Mouse (Mus musculus) T-helper 17 cell (primary cell): ENCODE results near the gene Tln2.

Experiments
- in situ Hi-C, 2 experiments: fragments of 300-600 bp; cut with MboI, MseI; formaldehyde crosslinking; loops; 1 replicate in 1 of 2; 2 replicates in 1 of 2; pipeline ENCODE4 v1.15.1; 2025; ENCODE audit warnings: high pct_unique_total_duplicates in 2 of 2

Tln2 gene

GRCm38 (mm10) chr9:67546650-67547049, 12.9 kb downstream of the Tln2 start:
- in situ Hi-C loops, result no loop called here

DNA sequence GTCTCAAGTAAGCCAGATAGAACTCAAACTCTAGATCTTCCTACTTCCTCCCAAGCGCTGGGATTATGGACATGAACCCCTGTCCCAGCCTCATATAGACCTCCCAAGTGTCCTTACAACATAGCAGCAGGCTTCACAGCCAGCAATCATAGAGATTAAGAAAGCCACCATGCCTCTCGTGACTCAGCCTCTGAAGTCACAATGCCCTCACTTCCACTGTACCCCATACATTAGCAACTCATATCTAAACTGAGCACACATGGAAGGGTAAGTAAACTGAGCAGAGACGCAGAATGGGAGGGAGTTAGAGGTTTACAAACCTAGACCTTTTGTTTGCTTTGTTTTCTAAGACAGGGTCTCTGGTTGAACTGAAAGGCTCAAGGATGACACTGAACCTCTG, 13.7 kb downstream of the Tln2 start:
- in situ Hi-C loops, result no loop called here

- in situ Hi-C loops, result no loop called here
Measured at GRCm38 (mm10) chr9:67544783-67545182, 14.7 kb downstream of the Tln2 start.

- in situ Hi-C loops, result no loop called here
Measured at GRCm38 (mm10) chr9:67541948-67542347, 17.6 kb downstream of the Tln2 start.

GRCm38 (mm10) chr9:67539776-67540706, 19.5 kb downstream of the Tln2 start:
- in situ Hi-C loops, result no loop called here

DNA sequence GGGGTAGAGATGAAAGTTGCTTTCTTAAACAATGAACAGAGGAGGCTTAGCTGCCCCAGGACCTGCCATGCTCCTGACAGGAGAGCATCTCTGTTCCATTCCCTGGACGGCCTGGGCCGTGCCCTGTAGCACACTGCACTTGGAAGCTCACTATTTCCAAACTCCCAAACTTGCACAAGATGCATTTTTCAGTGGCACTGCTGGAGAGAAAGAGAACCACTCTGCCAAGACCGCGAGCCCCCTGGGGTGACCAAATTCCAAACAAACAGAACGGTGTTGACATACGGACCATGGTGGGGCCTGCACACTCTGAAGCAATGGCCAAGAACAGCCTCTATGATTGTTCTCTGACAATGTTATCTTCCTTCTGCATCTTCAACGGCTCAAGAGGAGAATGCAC, 25.1 kb downstream of the Tln2 start:
- in situ Hi-C loops, result no loop called here

DNA sequence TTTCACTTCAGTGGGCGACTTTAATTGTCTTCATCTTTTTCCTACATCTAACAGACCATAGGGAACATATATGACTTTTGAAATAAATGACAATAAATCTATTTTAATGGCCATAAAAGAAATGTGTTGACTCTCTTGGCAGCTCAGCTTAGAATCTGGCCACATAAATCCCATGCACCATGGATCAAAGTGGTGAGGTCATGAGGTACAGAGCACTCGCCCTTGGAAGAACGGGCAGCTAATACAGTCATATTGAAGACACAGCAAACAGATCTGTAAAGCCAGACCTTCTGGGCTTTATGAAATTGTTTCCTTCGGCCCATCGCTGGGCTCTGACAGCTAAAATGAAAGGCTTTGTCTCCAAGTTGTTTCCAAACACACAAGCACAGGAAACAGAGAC, 26.2 kb downstream of the Tln2 start:
- in situ Hi-C loops, result no loop called here

- in situ Hi-C loops, result no loop called here
Measured at GRCm38 (mm10) chr9:67532631-67533030, 26.9 kb downstream of the Tln2 start.

DNA sequence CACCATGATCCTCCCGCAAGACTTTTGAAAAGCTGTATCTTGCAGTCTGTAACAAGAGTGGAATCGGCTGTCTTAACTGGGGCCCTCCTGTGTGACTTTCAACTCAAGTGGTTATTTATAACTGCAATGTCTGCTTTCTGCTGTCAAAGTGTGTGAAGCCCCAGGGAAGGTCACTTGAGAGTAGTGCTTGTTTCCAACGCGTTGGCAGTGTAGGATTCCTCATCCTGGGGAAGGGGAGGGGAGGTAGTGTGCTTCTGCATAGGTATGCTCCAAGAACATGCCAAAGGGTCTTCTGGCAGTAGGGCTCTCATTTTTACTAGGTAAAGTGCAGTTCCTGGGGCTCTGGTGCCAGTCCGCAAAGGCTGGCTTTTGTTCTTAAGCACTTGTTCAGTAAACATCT, 29.9 kb downstream of the Tln2 start:
- in situ Hi-C loops, result no loop called here

- in situ Hi-C loops, result no loop called here
Measured at GRCm38 (mm10) chr9:67527726-67528125, 31.8 kb downstream of the Tln2 start.

GRCm38 (mm10) chr9:67521736-67522135, 37.8 kb downstream of the Tln2 start:
- in situ Hi-C loops, result no loop called here

DNA sequence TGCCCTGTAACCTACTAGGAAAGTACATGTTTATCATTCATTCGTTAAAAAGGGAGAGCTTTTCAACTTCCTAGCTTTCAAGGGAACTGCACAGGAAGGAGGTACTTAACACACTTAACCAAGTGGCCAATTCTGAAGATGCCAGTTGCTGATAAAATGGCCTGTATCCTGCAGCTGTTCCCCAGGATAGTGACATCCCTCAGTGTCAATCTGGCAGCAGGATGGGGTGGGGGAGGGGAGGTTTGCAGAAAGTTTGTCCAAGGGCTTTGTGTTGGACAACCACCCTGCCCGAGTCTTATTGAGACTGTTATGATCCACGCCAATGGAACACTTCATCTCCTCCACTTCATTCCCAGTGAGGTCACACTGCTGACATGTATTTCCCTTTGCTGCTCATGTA, 50.0 kb downstream of the Tln2 start:
- in situ Hi-C loops, result no loop called here

GRCm38 (mm10) chr9:67504669-67505260, 54.7 kb downstream of the Tln2 start:
- in situ Hi-C loops, result no loop called here

DNA sequence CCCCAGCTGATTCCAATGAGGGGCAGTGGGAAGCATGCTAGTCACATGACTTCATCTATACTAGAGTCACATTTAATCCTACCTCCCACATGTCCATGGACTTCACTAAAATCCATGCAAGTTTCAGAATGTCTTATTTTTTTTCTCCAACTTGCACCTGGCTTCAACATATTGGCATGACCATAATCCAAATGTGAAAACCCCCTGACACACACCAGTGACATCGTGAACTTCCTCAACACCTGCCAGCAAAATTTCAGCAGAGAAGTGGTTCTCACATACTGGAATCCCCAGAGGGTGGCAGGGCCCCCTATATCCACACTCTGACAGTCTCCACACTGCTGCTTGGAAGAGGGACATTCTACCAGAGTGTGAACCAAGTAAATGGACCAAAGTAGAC, 57.7 kb downstream of the Tln2 start:
- in situ Hi-C loops, result no loop called here

DNA sequence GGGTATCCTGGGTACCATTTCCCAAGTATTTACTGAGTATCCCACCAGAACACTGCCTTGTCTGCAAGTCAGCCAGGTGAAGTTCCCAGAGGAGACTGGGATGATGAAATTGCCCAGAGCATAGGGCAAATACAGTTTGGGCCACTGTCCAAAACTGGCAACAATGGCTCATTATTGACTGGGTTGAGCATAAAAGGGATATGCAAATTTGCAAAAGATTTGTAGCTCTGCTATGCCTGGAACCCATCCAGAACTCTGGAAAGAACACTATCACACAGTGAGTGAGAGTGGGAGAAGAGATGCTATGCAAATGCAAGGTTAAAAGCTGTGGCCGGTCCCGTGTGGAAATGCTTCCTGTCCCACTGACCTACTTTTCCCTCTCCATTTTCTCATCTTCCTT, 63.1 kb downstream of the Tln2 start:
- in situ Hi-C loops, result loop anchor here in 1 of 2 experiments (5.0 kb wide), 1 partner anchor 374 kb away; no protein-coding TSS in a partner anchor

GRCm38 (mm10) chr9:67495350-67495749, 64.2 kb downstream of the Tln2 start:
- in situ Hi-C loops, result loop anchor here in 1 of 2 experiments (5.0 kb wide), 1 partner anchor 373 kb away; no protein-coding TSS in a partner anchor

DNA sequence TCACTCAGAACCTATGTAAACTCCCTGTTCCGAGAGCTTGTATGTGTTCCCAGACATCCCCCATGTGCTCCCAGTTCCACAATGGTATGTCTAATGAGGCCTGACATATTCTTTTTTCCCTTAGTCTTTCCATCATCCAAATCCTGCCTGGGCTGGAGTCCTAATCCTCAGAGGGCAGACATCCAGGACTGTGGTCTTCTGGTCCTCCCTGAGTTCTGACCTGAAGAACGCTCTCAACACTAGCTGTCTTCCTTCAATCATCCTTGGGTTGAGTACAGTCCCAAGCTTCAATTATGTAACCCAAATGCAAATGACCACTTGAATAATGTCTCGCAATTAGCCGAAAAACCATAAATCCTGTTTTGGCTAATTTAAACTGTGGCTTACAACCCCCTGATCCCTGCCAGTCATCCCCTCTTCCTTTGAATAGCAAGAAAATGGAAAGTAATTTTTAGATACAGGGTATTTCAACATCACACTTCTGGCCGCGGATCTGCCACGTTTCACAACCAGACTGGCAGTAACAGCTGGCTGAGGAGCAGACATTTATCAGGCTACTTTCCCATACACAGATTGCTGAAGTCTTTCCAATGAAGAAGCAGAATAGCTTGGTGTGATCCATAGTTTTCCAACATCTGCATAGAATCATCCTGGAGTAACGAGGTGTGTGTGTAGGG, 65.5 kb downstream of the Tln2 start:
- in situ Hi-C loops, result no loop called here

DNA sequence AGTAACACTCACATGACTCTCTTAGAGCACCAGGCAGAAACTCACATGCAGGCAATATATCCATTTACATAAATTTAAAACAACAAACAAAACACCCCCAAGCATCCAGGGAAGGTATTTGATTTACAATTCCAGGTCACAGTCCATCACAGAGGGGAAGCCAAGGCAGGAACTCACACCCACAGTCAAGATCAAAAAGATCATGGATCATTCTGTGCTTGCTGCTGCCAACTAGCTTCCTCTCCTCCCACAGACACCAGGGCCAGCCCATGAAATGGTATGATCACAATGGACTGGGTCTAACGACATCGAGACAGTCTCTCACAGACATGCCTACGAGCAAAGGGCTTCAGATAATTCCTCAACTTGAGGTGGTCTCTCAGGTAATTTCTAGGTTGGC, 70.1 kb downstream of the Tln2 start:
- in situ Hi-C loops, result no loop called here

DNA sequence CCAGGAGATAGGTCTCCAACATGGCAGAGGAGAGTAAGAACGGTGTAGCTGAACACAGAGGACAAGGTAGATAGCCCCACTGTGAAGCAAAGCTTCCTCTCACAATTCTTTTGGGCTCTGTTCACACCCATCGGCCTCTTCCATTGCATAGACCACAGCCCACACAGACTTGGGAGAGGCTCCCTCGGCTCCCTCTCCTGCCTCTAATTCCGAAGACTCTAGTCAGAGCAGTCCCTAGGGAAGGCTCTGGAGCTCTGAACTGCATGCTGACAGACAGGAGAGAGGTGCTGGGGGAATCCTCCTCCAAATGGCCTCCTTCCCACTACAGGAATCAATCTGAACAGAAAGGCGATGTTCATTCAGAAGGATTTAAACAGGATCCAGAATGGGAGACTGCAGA, 72.9 kb downstream of the Tln2 start:
- in situ Hi-C loops, result no loop called here

DNA sequence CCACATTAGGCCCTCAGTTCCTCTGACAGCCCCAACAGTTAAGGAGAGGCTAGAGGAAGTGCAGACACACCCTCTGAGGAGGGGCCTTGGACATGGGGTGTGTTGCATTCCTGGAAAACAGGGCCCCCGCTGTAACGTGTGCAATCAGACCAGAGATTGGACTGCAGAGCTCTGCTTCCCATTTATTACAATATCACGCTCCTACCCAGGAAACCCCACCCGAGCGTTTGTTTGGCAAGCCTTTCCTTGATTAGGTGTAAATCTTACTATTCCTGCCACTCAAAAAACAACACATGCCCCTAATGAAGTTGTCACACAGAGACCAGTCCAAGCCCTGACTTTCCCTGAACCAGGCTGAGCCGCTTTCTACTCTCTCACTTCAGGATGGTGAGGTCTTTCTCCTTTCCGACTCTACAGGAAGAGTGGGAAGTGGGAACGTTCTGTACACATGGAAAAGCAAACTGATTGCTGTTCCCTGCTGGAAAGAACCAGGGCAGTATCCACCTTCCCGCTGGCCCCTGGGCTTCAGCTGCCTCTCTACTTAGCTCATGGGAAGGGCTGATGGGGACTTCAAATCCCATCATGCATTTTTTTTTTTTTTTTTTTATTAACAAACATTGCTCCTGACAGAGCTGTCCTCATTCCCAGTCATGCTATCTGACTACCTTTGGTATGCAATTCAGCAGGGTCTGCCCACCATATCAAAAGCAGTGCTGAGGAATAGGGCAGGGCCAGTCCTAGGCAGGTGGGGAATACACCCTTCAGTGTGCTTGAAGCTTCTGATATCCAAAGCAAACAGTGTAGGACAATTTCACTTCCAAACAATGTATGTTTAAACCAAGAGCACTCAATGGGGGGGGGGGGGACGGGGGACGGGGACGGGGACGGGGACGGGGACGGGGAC, 74.1 kb downstream of the Tln2 start:
- in situ Hi-C loops, result no loop called here

DNA sequence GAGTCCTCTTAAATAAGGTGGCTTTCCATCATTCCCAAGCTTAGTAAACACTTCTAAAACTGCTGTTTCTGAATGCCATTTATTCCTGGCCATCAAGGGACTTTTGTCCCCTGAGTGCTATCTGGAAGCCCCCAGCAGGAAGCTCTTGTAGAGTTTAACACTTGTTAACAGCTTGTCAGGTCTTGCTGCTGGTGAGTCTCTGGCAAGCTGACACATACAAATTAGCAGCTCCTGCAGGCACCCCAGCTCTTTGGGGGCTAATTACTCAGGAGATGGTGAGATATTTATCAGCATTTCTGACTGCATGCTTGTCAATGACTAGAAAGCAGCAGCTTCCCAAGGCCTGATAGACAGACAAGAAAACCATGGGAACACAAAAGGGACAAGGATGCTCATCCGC, 77.2 kb downstream of the Tln2 start:
- in situ Hi-C loops, result no loop called here
